Mouse (Mus musculus): ENCODE measurements at regions not wholly inside any gene's neighbourhood (a gene's known extent, or its start where the extent isn't known, plus 50 kb on each side); places are given as distances from the start of the nearest gene placed in this dataset.

DNA sequence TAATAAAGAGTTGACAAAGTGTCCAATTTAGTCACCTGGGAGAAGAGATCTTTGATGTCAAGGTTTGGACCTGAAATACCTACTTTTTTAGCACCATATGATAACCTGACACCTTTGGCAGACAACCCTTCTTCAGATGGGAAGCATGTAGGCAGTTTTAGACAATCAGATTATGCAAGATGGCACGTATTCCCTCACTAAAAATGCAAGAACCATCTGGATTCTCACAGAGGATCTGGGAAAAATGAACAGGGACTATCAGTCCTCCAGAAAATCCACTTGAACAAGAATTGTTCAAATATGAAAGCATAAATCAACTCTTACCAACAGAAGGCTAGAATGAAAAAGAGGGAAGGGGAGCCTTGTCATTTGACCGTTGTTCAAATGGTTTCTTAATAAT is 148.4 kb downstream of the Mat2b start:
- no peaks in the 10 kb centered on the region for H3K9me3 ChIP-seq (replicated peaks; ENCODE audit: low read length)
- H3K9ac ChIP-seq (ENCODE audit: insufficient read depth, low read depth): no peak overlapping the region
- no peak overlapping the region for H3K4me2 ChIP-seq (ENCODE audit: insufficient read depth, low read depth, poor library complexity, severe bottlenecking)
- in situ Hi-C loops (cut with MboI; ENCODE audit: low pct_ligation_motif_present, low pct_unique_long_range_greater_than_20kb, low sequenced_read_pairs): no loop called here
- H3K4me1 ChIP-seq (ENCODE audit: control insufficient read depth in 1 of 2, insufficient read depth in 2 of 2): no peaks in the 10 kb centered on the region
- no peaks in the 10 kb centered on the region for H3K79me2 ChIP-seq (replicated peaks; ENCODE audit: control insufficient read depth, extremely low read depth, insufficient read depth, poor library complexity, severe bottlenecking)
- DNase-seq (ENCODE audit: extremely low read depth): no peak
- H3K27ac ChIP-seq (ENCODE audit: insufficient read depth, low read depth): no peak overlapping the region
- no peak overlapping the region for H3K4me3 ChIP-seq (replicated peaks in 1 of 3; ENCODE audit: low read depth in 2 of 3, low read length in 2 of 3, poor library complexity in 1 of 3)
- H3K27me3 ChIP-seq (replicated peaks): peaks cover 8% of the 10 kb centered on the region
- TF ChIP-seq JUN (IDR thresholded peaks at IDR 0.05; ENCODE audit: insufficient read depth, low read depth, low read length): no peak
- TF ChIP-seq POLR2AphosphoS2 (IDR thresholded peaks at IDR 0.05; ENCODE audit: low read depth, low read length): no peak
- TF ChIP-seq SMC3 (IDR thresholded peaks at IDR 0.05; ENCODE audit: low read depth, low read length): no peak
- TF ChIP-seq USF1 (IDR thresholded peaks at IDR 0.05; ENCODE audit: low read depth, low read length): no peak
- no peak for TF ChIP-seq SIN3A (IDR thresholded peaks at IDR 0.05; ENCODE audit: low read length)
- no peak for TF ChIP-seq IRF4 (IDR thresholded peaks at IDR 0.05; ENCODE audit: low read depth, low read length)
- no peak for TF ChIP-seq ZC3H11A (IDR thresholded peaks at IDR 0.05; ENCODE audit: low read depth, low read length)
- no peak for TF ChIP-seq UBTF (IDR thresholded peaks at IDR 0.05; ENCODE audit: low read depth, low read length)
- TF ChIP-seq RAD21 (IDR thresholded peaks at IDR 0.05; ENCODE audit: low read depth, low read length): no peak
- no peak for TF ChIP-seq JUND (conservative IDR thresholded peaks at IDR 0.05; ENCODE audit: low read depth, low read length)
- H3K36me3 ChIP-seq (replicated peaks in 1 of 2; ENCODE audit: control insufficient read depth in 1 of 2, insufficient read depth in 1 of 2, low read length in 1 of 2): no peaks in the 10 kb centered on the region
- dilution Hi-C loops (cut with MboI; ENCODE audit: extremely low pct_ligation_motif_present, extremely low pct_unique_long_range_greater_than_20kb, low sequenced_read_pairs): no loop called here

DNA sequence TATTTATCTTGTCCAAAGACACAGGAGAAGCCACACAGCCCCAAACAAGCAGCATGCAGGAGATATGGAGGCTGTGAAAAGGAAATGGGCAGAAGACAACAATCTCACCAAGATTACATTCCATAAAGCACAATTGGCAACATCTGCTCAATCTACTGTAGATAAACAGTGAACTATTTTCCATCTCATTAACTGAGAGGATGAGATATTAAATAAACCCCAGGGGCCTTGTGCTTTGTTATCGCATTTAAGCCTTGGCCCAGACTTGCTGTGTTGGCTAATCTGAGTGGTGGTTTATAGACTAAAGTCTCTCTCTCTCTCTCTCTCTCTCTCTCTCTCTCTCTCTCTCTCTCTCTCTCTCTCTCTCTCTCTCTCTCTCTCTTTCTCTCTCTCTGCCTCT is 149.5 kb downstream of the Mat2b start:
- no peak for DNase-seq (ENCODE audit: extremely low read depth)
- Histone ChIP-seq H3K27ac (ENCODE audit: insufficient read depth, low read depth) (no peak overlapping the region), H3K4me1 (ENCODE audit: control insufficient read depth in 1 of 2, insufficient read depth in 2 of 2) (no peaks in the 10 kb centered on the region), H3K9me3 (replicated peaks; ENCODE audit: low read length) (no peaks in the 10 kb centered on the region), H3K27me3 (replicated peaks) (peaks cover 7% of the 10 kb centered on the region), H3K4me3 (replicated peaks in 1 of 3; ENCODE audit: low read depth in 2 of 3, low read length in 2 of 3, poor library complexity in 1 of 3) (no peak overlapping the region), H3K79me2 (replicated peaks; ENCODE audit: control insufficient read depth, extremely low read depth, insufficient read depth, poor library complexity, severe bottlenecking) (no peaks in the 10 kb centered on the region), H3K4me2 (ENCODE audit: insufficient read depth, low read depth, poor library complexity, severe bottlenecking) (no peak overlapping the region), H3K9ac (ENCODE audit: insufficient read depth, low read depth) (no peak overlapping the region), H3K36me3 (replicated peaks in 1 of 2; ENCODE audit: control insufficient read depth in 1 of 2, insufficient read depth in 1 of 2, low read length in 1 of 2) (no peaks in the 10 kb centered on the region)
- in situ Hi-C loops (cut with MboI; ENCODE audit: low pct_ligation_motif_present, low pct_unique_long_range_greater_than_20kb, low sequenced_read_pairs) (no loop called here), dilution Hi-C loops (cut with MboI; ENCODE audit: extremely low pct_ligation_motif_present, extremely low pct_unique_long_range_greater_than_20kb, low sequenced_read_pairs) (no loop called here)
- no peak for TF ChIP-seq BHLHE40 (IDR thresholded peaks at IDR 0.05; ENCODE audit: low read depth, low read length)
- TF ChIP-seq POLR2A (IDR thresholded peaks at IDR 0.05; ENCODE audit: low read depth, low read length): no peak
- TF ChIP-seq USF2 (conservative IDR thresholded peaks at IDR 0.05; ENCODE audit: low read depth, low read length): no peak
- TF ChIP-seq CHD2 (IDR thresholded peaks at IDR 0.05; ENCODE audit: low read length): no peak
- TF ChIP-seq RCOR1 (conservative IDR thresholded peaks at IDR 0.05; ENCODE audit: low read depth, low read length): no peak
- no peak for TF ChIP-seq ZMIZ1 (IDR thresholded peaks at IDR 0.05; ENCODE audit: low read depth, low read length)
- no peak for TF ChIP-seq EP300 (IDR thresholded peaks at IDR 0.05; ENCODE audit: low read length)
- TF ChIP-seq ZKSCAN1 (IDR thresholded peaks at IDR 0.05; ENCODE audit: borderline replicate concordance, low read depth, low read length): no peak
